Mouse (Mus musculus) testis, postnatal 14 days (tissue): ENCODE data around the gene Acvr1b.
A peak's percentile ranks its signal among the peaks of the same experiment; 100 is the strongest.

ENCODE experiments used
- DNase-seq: peaks from one replicate; pipeline ENCODE4 v3.0.0; 2021; ENCODE audit warnings: low spot score

Gene Acvr1b

GRCm38 (mm10) chr15:101175131-101175460 is 1.2 kb downstream of the Acvr1b start:
- DNase-seq, result no peak

- no peak for DNase-seq
Observed at GRCm38 (mm10) chr15:101175613-101176283, 1.9 kb downstream of the Acvr1b start.

- DNase-seq, result no peak
Observed at GRCm38 (mm10) chr15:101176284-101176680, 2.4 kb downstream of the Acvr1b start.

- DNase-seq, result no peak
Observed at GRCm38 (mm10) chr15:101176795-101177691, 3.2 kb downstream of the Acvr1b start.

GRCm38 (mm10) chr15:101180363-101181105 is 6.7 kb downstream of the Acvr1b start:
- DNase-seq, result no peak

- DNase-seq, result no peak
Observed at GRCm38 (mm10) chr15:101181106-101181466, 7.2 kb downstream of the Acvr1b start.

GRCm38 (mm10) chr15:101181500-101181899 is 7.6 kb downstream of the Acvr1b start:
- no peak for DNase-seq

GRCm38 (mm10) chr15:101182676-101183075 is 8.8 kb downstream of the Acvr1b start:
- no peak for DNase-seq

GRCm38 (mm10) chr15:101184300-101184699 is 10.4 kb downstream of the Acvr1b start:
- no peak for DNase-seq

GRCm38 (mm10) chr15:101185549-101185948 is 11.7 kb downstream of the Acvr1b start:
- no peak for DNase-seq

- no peak for DNase-seq
Observed at GRCm38 (mm10) chr15:101187907-101188306, 14.0 kb downstream of the Acvr1b start.

GRCm38 (mm10) chr15:101189981-101190761 is 16.3 kb downstream of the Acvr1b start:
- no peak for DNase-seq

- no peak for DNase-seq
Observed at GRCm38 (mm10) chr15:101190762-101191150, 16.9 kb downstream of the Acvr1b start.

- peak; percentile 59 for DNase-seq
Observed at GRCm38 (mm10) chr15:101191459-101192259, 17.8 kb downstream of the Acvr1b start.

- no peak for DNase-seq
Observed at GRCm38 (mm10) chr15:101192260-101192640, 18.4 kb downstream of the Acvr1b start.

- DNase-seq, result no peak
Observed at GRCm38 (mm10) chr15:101192651-101193050, 18.8 kb downstream of the Acvr1b start.

GRCm38 (mm10) chr15:101193971-101194370 is 20.1 kb downstream of the Acvr1b start:
- DNase-seq, result no peak

GRCm38 (mm10) chr15:101194951-101195823 is 21.3 kb downstream of the Acvr1b start:
- no peak for DNase-seq

GRCm38 (mm10) chr15:101196079-101196795 is 22.4 kb downstream of the Acvr1b start:
- no peak for DNase-seq
